Mouse (Mus musculus) erythroblast, adult 5-6 weeks (primary cell): ENCODE measurements around the gene 4930539E08Rik. TPM values are rescaled to one million over a fixed set of nuclear protein-coding genes. Genes with fewer than 3 reads are reported as not detected.

Experiments
- ATAC-seq: replicated peaks from 2 replicates; pipeline ENCODE4 v1.8.0; 2016; ENCODE audit warnings: moderate number of reproducible peaks, mild to moderate bottlenecking, moderate TSS enrichment, inconsistent platforms; ENCODE audit not compliant: poor library complexity, low FRiP score, severe bottlenecking
- total RNA-seq, 2 experiments: library from RNA; stranded (forward) in 1 of 2; stranded (reverse) in 1 of 2; fragments of 150-400 nt in 1 of 2; fragments of 200-764, 138-1000 nt in 1 of 2; gene quantifications; 2 replicates each; pipeline versions ENCODE4 v1.2.3 to v1.2.4; 2015 to 2017; ENCODE audit warnings: low replicate concordance in 2 of 2

4930539E08Rik gene
- total RNA-seq, 2 experiments from 2014 or later = 0.17 TPM; not detected in 1

GRCm38 (mm10) chr17:28869412-28870110 is 45.6 kb downstream of the 4930539E08Rik start:
- ATAC-seq = no peak

GRCm38 (mm10) chr17:28867381-28867780 is 47.7 kb downstream of the 4930539E08Rik start:
- no peak for ATAC-seq

GRCm38 (mm10) chr17:28866921-28867320 is 48.2 kb downstream of the 4930539E08Rik start:
- ATAC-seq = no peak

GRCm38 (mm10) chr17:28864464-28864863 is 50.7 kb downstream of the 4930539E08Rik start:
- no peak for ATAC-seq

- ATAC-seq = no peak
Measured at GRCm38 (mm10) chr17:28863926-28864325, 51.2 kb downstream of the 4930539E08Rik start.

GRCm38 (mm10) chr17:28858205-28858604 is 56.9 kb downstream of the 4930539E08Rik start, which contains the start of gene Pnpla1:
TSS of gene Pnpla1 (plus strand) at chr17:28858411.
- no peak for ATAC-seq

- ATAC-seq = no peak
Measured at GRCm38 (mm10) chr17:28856030-28856429, 59.1 kb downstream of the 4930539E08Rik start.

GRCm38 (mm10) chr17:28855166-28855885 is 59.8 kb downstream of the 4930539E08Rik start:
- ATAC-seq = peak; percentile 88

- ATAC-seq = no peak
Measured at GRCm38 (mm10) chr17:28854377-28854776, 60.7 kb downstream of the 4930539E08Rik start.

GRCm38 (mm10) chr17:28850511-28850910 is 64.6 kb downstream of the 4930539E08Rik start:
- no peak for ATAC-seq

GRCm38 (mm10) chr17:28846974-28847617 is 68.0 kb downstream of the 4930539E08Rik start:
- ATAC-seq = no peak

Other genes with a start within 250 kb of the 4930539E08Rik start
- gene Slc26a8, start 225.1 kb downstream of the 4930539E08Rik start, total RNA-seq (2015; ENCODE audit: low replicate concordance) = 2.9 and 3.7 TPM in 2 replicates
- 3.5 TPM in 1 of 2 replicates, not detected in the other for gene Slc26a8, start 225.1 kb downstream of the 4930539E08Rik start, total RNA-seq (2017; ENCODE audit: low replicate concordance)
- gene Mapk14, start 224.0 kb downstream of the 4930539E08Rik start, total RNA-seq (2015; ENCODE audit: low replicate concordance) = 31.5 and 44.7 TPM in 2 replicates
- gene Mapk14, start 224.0 kb downstream of the 4930539E08Rik start, total RNA-seq (2017; ENCODE audit: low replicate concordance) = 20.5 and 29.3 TPM in 2 replicates
- not detected in 2 replicates for gene AC170998.1, start 189.2 kb downstream of the 4930539E08Rik start, total RNA-seq (2015; ENCODE audit: low replicate concordance)
- 8.5 TPM in 1 of 2 replicates, not detected in the other for gene AC170998.1, start 189.2 kb downstream of the 4930539E08Rik start, total RNA-seq (2017; ENCODE audit: low replicate concordance)
- gene Mapk13, start 146.0 kb downstream of the 4930539E08Rik start, total RNA-seq (2015; ENCODE audit: low replicate concordance) = 4.6 and 9.8 TPM in 2 replicates
- gene Mapk13, start 146.0 kb downstream of the 4930539E08Rik start, total RNA-seq (2017; ENCODE audit: low replicate concordance) = 2.9 and 11.3 TPM in 2 replicates
- 325 and 552 TPM in 2 replicates for gene Brpf3, start 114.2 kb downstream of the 4930539E08Rik start, total RNA-seq (2015; ENCODE audit: low replicate concordance)
- gene Brpf3, start 114.2 kb downstream of the 4930539E08Rik start, total RNA-seq (2017; ENCODE audit: low replicate concordance) = 230 and 255 TPM in 2 replicates
- 0.19 TPM in 1 of 2 replicates, not detected in the other for gene Pnpla1, start 56.9 kb downstream of the 4930539E08Rik start, total RNA-seq (2015; ENCODE audit: low replicate concordance)
- 0.68 TPM in 1 of 2 replicates, not detected in the other for gene Pnpla1, start 56.9 kb downstream of the 4930539E08Rik start, total RNA-seq (2017; ENCODE audit: low replicate concordance)
- 9.8 TPM in 1 of 2 replicates, not detected in the other for gene Pxt1, start 28.5 kb upstream of the 4930539E08Rik start, total RNA-seq (2015; ENCODE audit: low replicate concordance)
- gene Pxt1, start 28.5 kb upstream of the 4930539E08Rik start, total RNA-seq (2017; ENCODE audit: low replicate concordance) = not detected in 2 replicates
- gene Kctd20, start 36.6 kb upstream of the 4930539E08Rik start, total RNA-seq (2015; ENCODE audit: low replicate concordance) = 81.7 and 150 TPM in 2 replicates
- gene Kctd20, start 36.6 kb upstream of the 4930539E08Rik start, total RNA-seq (2017; ENCODE audit: low replicate concordance) = 178 and 221 TPM in 2 replicates
- 34.9 and 93.6 TPM in 2 replicates for gene Stk38, start 92.7 kb upstream of the 4930539E08Rik start, total RNA-seq (2015; ENCODE audit: low replicate concordance)
- 47.2 and 57.4 TPM in 2 replicates for gene Stk38, start 92.7 kb upstream of the 4930539E08Rik start, total RNA-seq (2017; ENCODE audit: low replicate concordance)
- 154 and 174 TPM in 2 replicates for gene Srsf3, start 117.3 kb upstream of the 4930539E08Rik start, total RNA-seq (2015; ENCODE audit: low replicate concordance)
- gene Srsf3, start 117.3 kb upstream of the 4930539E08Rik start, total RNA-seq (2017; ENCODE audit: low replicate concordance) = 208 and 211 TPM in 2 replicates
- 0.63 and 4.6 TPM in 2 replicates for gene Cdkn1a, start 175.7 kb upstream of the 4930539E08Rik start, total RNA-seq (2015; ENCODE audit: low replicate concordance)
- gene Cdkn1a, start 175.7 kb upstream of the 4930539E08Rik start, total RNA-seq (2017; ENCODE audit: low replicate concordance) = 0.34 and 0.42 TPM in 2 replicates
- gene Rab44, start 198.8 kb upstream of the 4930539E08Rik start, total RNA-seq (2015; ENCODE audit: low replicate concordance) = 34.8 and 43.7 TPM in 2 replicates
- 31.5 and 38.7 TPM in 2 replicates for gene Rab44, start 198.8 kb upstream of the 4930539E08Rik start, total RNA-seq (2017; ENCODE audit: low replicate concordance)